ENCODE assay signal across 7 mouse cellular contexts in genomic region chr12:110277965-110278307, GRCm38 (mm10). TPM values are rescaled to one million over a fixed set of nuclear protein-coding genes. Genes with fewer than 3 reads are reported as not detected.
DNase-seq lines count a peak whose midpoint lies in the region; ATAC-seq and TF ChIP-seq lines count a peak whose summit lies in the region.

No protein-coding gene starts in this region.

- H3K4me3 ChIP-seq in embryonic facial prominence, embryonic 12.5 days = peak overlapping the region; percentile 44
- H3K4me3 ChIP-seq in hindbrain, embryonic 14.5 days (replicated peaks; ENCODE audit: low read length) = peak overlapping the region; percentile 46
- peak overlapping the region; percentile 40; the same call in 1 of the 2 replicates for H3K4me3 ChIP-seq in liver, adult 2 months (ENCODE audit: insufficient read depth, low read depth, low read length)
- H3K4me3 ChIP-seq in neural tube, embryonic 12.5 days = peak overlapping the region; percentile 39

- H3K79me2 ChIP-seq in liver, adult 2 months (ENCODE audit: control insufficient read depth, insufficient read depth, low read length) = no peaks in the 10 kb centered on the region

- under 1% methylated on average over 55 of the region's 58 CpGs for WGBS in embryonic facial prominence, embryonic 12.5 days
- 1% methylated on average over 34 of the region's 58 CpGs for WGBS in hindbrain, embryonic 14.5 days
- 1% methylated on average over 45 of the region's 58 CpGs for WGBS in liver, adult 2 months
- under 1% methylated on average over 53 of the region's 58 CpGs for WGBS in neural tube, embryonic 12.5 days

- H3K27ac ChIP-seq in embryonic facial prominence, embryonic 12.5 days = no peak overlapping the region
- no peak overlapping the region for H3K27ac ChIP-seq in hindbrain, embryonic 14.5 days
- H3K27ac ChIP-seq in liver, adult 2 months (replicated peaks; ENCODE audit: insufficient read depth, low read depth, low read length) = no peak overlapping the region
- H3K27ac ChIP-seq in neural tube, embryonic 12.5 days = no peak overlapping the region

- peak overlapping the region; percentile 80 for H3K4me2 ChIP-seq in embryonic facial prominence, embryonic 12.5 days (replicated peaks)
- H3K4me2 ChIP-seq in hindbrain, embryonic 14.5 days (replicated peaks) = peak overlapping the region; percentile 71
- H3K4me2 ChIP-seq in neural tube, embryonic 12.5 days (replicated peaks) = peak overlapping the region; percentile 62

- DNase-seq in adrenal gland, adult 18-20 months (ENCODE audit: low spot score in 2 of 2) = peak; percentile 27 to 53
- DNase-seq in hindbrain, embryonic 14.5 days (ENCODE audit: low spot score) = peak; percentile 24
- DNase-seq in liver, adult 2 months (ENCODE audit: extremely low read depth, low read depth, low spot score) = peak; percentile 30
- DNase-seq in cerebellum, postnatal 36 days = no peak
- no peak for DNase-seq in layer of hippocampus, adult 11-12 months (ENCODE audit: low spot score)

- peaks cover 92% of the 10 kb centered on the region for H3K27me3 ChIP-seq in embryonic facial prominence, embryonic 12.5 days
- peaks cover 86% of the 10 kb centered on the region for H3K27me3 ChIP-seq in hindbrain, embryonic 14.5 days (ENCODE audit: control insufficient read depth, insufficient read depth, low read length)
- H3K27me3 ChIP-seq in liver, adult 2 months (ENCODE audit: control insufficient read depth, insufficient read depth, low read length) = peaks cover 12% of the 10 kb centered on the region; the same call in 1 of the 2 replicates
- H3K27me3 ChIP-seq in neural tube, embryonic 12.5 days (replicated peaks) = peaks cover 92% of the 10 kb centered on the region

- peak; percentile 49 for TF ChIP-seq CTCF in liver, adult 2 months (IDR thresholded peaks at IDR 0.05; ENCODE audit: low read depth, low read length)

- no peak for TF ChIP-seq POLR2A in liver, adult 2 months (IDR thresholded peaks at IDR 0.05; ENCODE audit: extremely low read depth, insufficient read depth, low read length)

- ATAC-seq in embryonic facial prominence, embryonic 12.5 days (ENCODE audit: insufficient number of reproducible peaks, insufficient read depth, low FRiP score, low TSS enrichment) = no peak
- peak; percentile 34; the same call in 1 of the 2 replicates for ATAC-seq in hindbrain, embryonic 14.5 days (ENCODE audit: low FRiP score)
- ATAC-seq in neural tube, embryonic 12.5 days (ENCODE audit: low FRiP score, low read depth) = no peak

- H3K4me1 ChIP-seq in embryonic facial prominence, embryonic 12.5 days = peaks cover 11% of the 10 kb centered on the region
- no peaks in the 10 kb centered on the region; the same call in 1 of the 2 replicates for H3K4me1 ChIP-seq in hindbrain, embryonic 14.5 days (replicated peaks; ENCODE audit: control insufficient read depth, insufficient read depth, low read length)
- H3K4me1 ChIP-seq in liver, adult 2 months (ENCODE audit: control insufficient read depth, insufficient read depth, low read length) = no peaks in the 10 kb centered on the region; the same call in 1 of the 2 replicates
- H3K4me1 ChIP-seq in neural tube, embryonic 12.5 days = peaks cover 13% of the 10 kb centered on the region

- peak overlapping the region; percentile 44 for H3K9ac ChIP-seq in embryonic facial prominence, embryonic 12.5 days
- H3K9ac ChIP-seq in hindbrain, embryonic 14.5 days = peak overlapping the region; percentile 42; the same call in 1 of the 2 replicates
- peak overlapping the region; percentile 73 for H3K9ac ChIP-seq in liver, adult 2 months (ENCODE audit: low read depth, low read length)
- no peak overlapping the region for H3K9ac ChIP-seq in neural tube, embryonic 12.5 days

- no peaks in the 10 kb centered on the region for H3K9me3 ChIP-seq in embryonic facial prominence, embryonic 12.5 days
- no peaks in the 10 kb centered on the region for H3K9me3 ChIP-seq in hindbrain, embryonic 14.5 days (ENCODE audit: control insufficient read depth, low read length)
- no peaks in the 10 kb centered on the region for H3K9me3 ChIP-seq in neural tube, embryonic 12.5 days

- H3K36me3 ChIP-seq in embryonic facial prominence, embryonic 12.5 days = no peaks in the 10 kb centered on the region
- H3K36me3 ChIP-seq in hindbrain, embryonic 14.5 days (replicated peaks; ENCODE audit: control insufficient read depth, insufficient read depth) = no peaks in the 10 kb centered on the region
- no peaks in the 10 kb centered on the region for H3K36me3 ChIP-seq in liver, adult 2 months (ENCODE audit: control insufficient read depth, insufficient read depth, low read length)
- H3K36me3 ChIP-seq in neural tube, embryonic 12.5 days = no peaks in the 10 kb centered on the region

RNA-seq across cellular contexts. Expression of gene Dio3, which starts 0.9 kb away (rescaled TPM):
- total RNA-seq in adrenal gland, adult 18-20 months (2021) = under 1 TPM; 0.23 to 0.48 TPM
- polyA plus RNA-seq in embryonic facial prominence, embryonic 12.5 days (2016; fragmentation: Nextera tagmentation; extraction: Ambion mirVana) = 2.1 and 2.7 TPM in 2 replicates
- polyA plus RNA-seq in hindbrain, embryonic 14.5 days (2014; fragmentation: Nextera tagmentation; extraction: Ambion mirVana) = 0.52 and 0.64 TPM in 2 replicates
- 0.09 and 0.40 TPM in 2 replicates for total RNA-seq in liver, adult 2 months (2014; rRNA removed)
- 0.13 and 0.22 TPM in 2 replicates for polyA plus RNA-seq in liver, adult 2 months (2012; rRNA removed)
- 1.9 and 2.3 TPM in 2 replicates for polyA plus RNA-seq in neural tube, embryonic 12.5 days (2016; fragmentation: Nextera tagmentation; extraction: Ambion mirVana)

Comparison
In these comparisons a context has a peak if more than half of its experiments do, and no peak if none do; other contexts are left out.
1. DNase-seq: peak in adrenal gland, adult 18-20 months (2 of 2), hindbrain, embryonic 14.5 days (single experiment) and liver, adult 2 months (single experiment); none in cerebellum, postnatal 36 days (0 of 2) and layer of hippocampus, adult 11-12 months (single experiment).
2. Peak in every context shown above with its lines, with median percentiles within 50 percentile points of each other: H3K4me2 ChIP-seq and H3K4me3 ChIP-seq.